Mouse (Mus musculus) liver (tissue): ENCODE measurements around the gene Ccdc13.

Experiments used
- DNase-seq: peaks from one replicate; pipeline ENCODE4 v3.0.0-alpha.2; 2020; ENCODE audit warnings: mixed read lengths

The Ccdc13 gene

GRCm38 (mm10) chr9:121842914-121843313, 3.7 kb upstream of the Ccdc13 start:
- DNase-seq: no peak

- DNase-seq: no peak
Measured at GRCm38 (mm10) chr9:121839622-121839965, 333 bp upstream of the Ccdc13 start.

- no peak for DNase-seq
Measured at GRCm38 (mm10) chr9:121838008-121838407, 1.3 kb downstream of the Ccdc13 start.

- no peak for DNase-seq
Measured at GRCm38 (mm10) chr9:121833825-121834224, 5.4 kb downstream of the Ccdc13 start.

GRCm38 (mm10) chr9:121830956-121831293, 8.3 kb downstream of the Ccdc13 start:
- peak; percentile 76 for DNase-seq

GRCm38 (mm10) chr9:121830243-121830955, 8.9 kb downstream of the Ccdc13 start:
- peak; percentile 42 for DNase-seq

- DNase-seq: no peak
Measured at GRCm38 (mm10) chr9:121829270-121829992, 9.8 kb downstream of the Ccdc13 start.

- DNase-seq: no peak
Measured at GRCm38 (mm10) chr9:121828314-121828713, 10.9 kb downstream of the Ccdc13 start.

GRCm38 (mm10) chr9:121826356-121826755, 12.9 kb downstream of the Ccdc13 start:
- DNase-seq: no peak

GRCm38 (mm10) chr9:121823991-121824390, 15.3 kb downstream of the Ccdc13 start:
- no peak for DNase-seq

GRCm38 (mm10) chr9:121823051-121823450, 16.2 kb downstream of the Ccdc13 start:
- DNase-seq: no peak

GRCm38 (mm10) chr9:121822585-121822991, 16.7 kb downstream of the Ccdc13 start:
- no peak for DNase-seq

GRCm38 (mm10) chr9:121820765-121821164, 18.5 kb downstream of the Ccdc13 start:
- no peak for DNase-seq

GRCm38 (mm10) chr9:121819771-121820471, 19.3 kb downstream of the Ccdc13 start:
- DNase-seq: no peak

GRCm38 (mm10) chr9:121819073-121819770, 20.0 kb downstream of the Ccdc13 start:
- no peak for DNase-seq

- DNase-seq: no peak
Measured at GRCm38 (mm10) chr9:121815183-121815582, 24.1 kb downstream of the Ccdc13 start.

- DNase-seq: no peak
Measured at GRCm38 (mm10) chr9:121810081-121810821, 29.0 kb downstream of the Ccdc13 start.

GRCm38 (mm10) chr9:121808511-121808910, 30.8 kb downstream of the Ccdc13 start:
- no peak for DNase-seq

GRCm38 (mm10) chr9:121807947-121808346, 31.3 kb downstream of the Ccdc13 start:
- no peak for DNase-seq

- no peak for DNase-seq
Measured at GRCm38 (mm10) chr9:121807546-121807945, 31.7 kb downstream of the Ccdc13 start.

GRCm38 (mm10) chr9:121802747-121803146, 36.5 kb downstream of the Ccdc13 start:
- DNase-seq: no peak

GRCm38 (mm10) chr9:121798887-121799520, 40.3 kb downstream of the Ccdc13 start:
- DNase-seq: peak; percentile 33
